Mouse (Mus musculus) limb, embryonic 14.5 days (tissue): Measurements from ENCODE around the gene Tmem11. TPM values are rescaled to one million over a fixed set of nuclear protein-coding genes. Genes with fewer than 3 reads are reported as not detected.

Experiments used
- ATAC-seq: fragments of 200-750 bp; cut with Nextera tagmentation; 2 replicates; pipeline ENCODE4 v1.8.0; 2017; ENCODE audit warnings: low read depth, moderate number of reproducible peaks, moderate TSS enrichment; ENCODE audit not compliant: low FRiP score
- DNase-seq: peaks from one replicate; pipeline ENCODE4 v3.0.0-alpha.2; 2015; ENCODE audit warnings: low spot score
- H3K27ac ChIP-seq: fragments of 300-500 bp; sonication (generic); replicated peaks from 2 replicates; pipeline ENCODE4 v1.5.1; 2014; ENCODE audit warnings: low read depth, mild to moderate bottlenecking, low read length, moderate library complexity, mixed read lengths
- H3K27me3 ChIP-seq: fragments of 300-500 bp; sonication (generic); 2 replicates; pipeline ENCODE4 v1.6.1; 2014; ENCODE audit warnings: low read length, mixed read lengths; ENCODE audit not compliant: control insufficient read depth, insufficient read depth
- H3K36me3 ChIP-seq: fragments of 300-500 bp; sonication (generic); 2 replicates; pipeline ENCODE4 v1.6.1; 2014; ENCODE audit warnings: mild to moderate bottlenecking, low read length, moderate library complexity, mixed read lengths; ENCODE audit not compliant: control insufficient read depth, insufficient read depth
- H3K4me1 ChIP-seq: fragments of 300-500 bp; sonication (generic); 2 replicates; pipeline ENCODE4 v1.6.1; 2014; ENCODE audit warnings: antibody characterized with exemption, low read length, mixed read lengths; ENCODE audit not compliant: control insufficient read depth, insufficient read depth
- H3K4me2 ChIP-seq: fragments of 300-500 bp; sonication (generic); replicated peaks from 2 replicates; pipeline ENCODE4 v1.6.1; 2014; ENCODE audit warnings: low read depth, mild to moderate bottlenecking, low read length, moderate library complexity; ENCODE audit not compliant: severe bottlenecking
- H3K4me3 ChIP-seq: fragments of 300-500 bp; sonication (generic); replicated peaks from 2 replicates; pipeline ENCODE4 v1.5.1; 2014; ENCODE audit warnings: low read length
- H3K9ac ChIP-seq: fragments of 300-500 bp; sonication (generic); 2 replicates; pipeline ENCODE4 v1.6.1; 2014; ENCODE audit warnings: mild to moderate bottlenecking, low read depth, low read length, moderate library complexity; ENCODE audit not compliant: severe bottlenecking
- H3K9me3 ChIP-seq: fragments of 300-500 bp; sonication (generic); 2 replicates; pipeline ENCODE4 v1.6.1; 2016; ENCODE audit warnings: low read length; ENCODE audit not compliant: control insufficient read depth
- POLR2A ChIP-seq: fragments of 200-500 bp; IDR thresholded peaks from 2 replicates; pipeline ENCODE4 v1.8.0; 2012; ENCODE audit warnings: inconsistent platforms, mild to moderate bottlenecking, moderate library complexity, borderline replicate concordance; ENCODE audit not compliant: insufficient read depth, insufficient read length; ENCODE audit errors: extremely low read depth
- WGBS: fragments of 180-500 bp; shearing (Covaris S2); extraction: QIAGEN DNeasy Blood & Tissue Kit; methylation state at CpG from one replicate; pipeline ENCODE4 v1.1.7; 2014; 5-methylcytosine and 5-hydroxymethylcytosine counted together
- polyA plus RNA-seq, 2 experiments: library from polyadenylated mRNA; depleted of rRNA in 1 of 2; stranded (reverse) in 1 of 2; unstranded in 1 of 2; fragments of >200 nt; fragmentation: Nextera tagmentation in 1 of 2; extraction: Ambion mirVana in 1 of 2; gene quantifications; 2 replicates each; pipeline versions ENCODE4 v1.2.1 to v1.2.3; 2012 to 2014

Gene Tmem11
- polyA plus RNA-seq, 2 experiments, result 67.7 to 82.5 TPM

GRCm38 (mm10) chr11:60827241-60827945 is 51.7 kb downstream of the Tmem11 start:
- H3K4me1 ChIP-seq, result 0 out of 2 replicates have a peak, but pooled peaks cover 5% of the 10 kb centered on the region
- no peak for DNase-seq
- no peak overlapping the region for H3K4me2 ChIP-seq
- no peaks in the 10 kb centered on the region for H3K27me3 ChIP-seq
- WGBS, result 71% methylated on average over 4 of the region's 4 CpGs
- H3K9me3 ChIP-seq, result no peaks in the 10 kb centered on the region
- ATAC-seq, result no peak
- H3K4me3 ChIP-seq, result no peak overlapping the region
- no peak overlapping the region for H3K27ac ChIP-seq
- no peaks in the 10 kb centered on the region for H3K36me3 ChIP-seq
- no peak for TF ChIP-seq POLR2A
- no peak overlapping the region for H3K9ac ChIP-seq

GRCm38 (mm10) chr11:60826700-60827099 is 52.4 kb downstream of the Tmem11 start:
- H3K27me3 ChIP-seq, result no peaks in the 10 kb centered on the region
- H3K9ac ChIP-seq, result no peak overlapping the region
- H3K27ac ChIP-seq, result no peak overlapping the region
- no peak for DNase-seq
- H3K4me3 ChIP-seq, result no peak overlapping the region
- H3K4me1 ChIP-seq, result 0 out of 2 replicates have a peak, but pooled peaks cover 5% of the 10 kb centered on the region
- no peaks in the 10 kb centered on the region for H3K9me3 ChIP-seq
- ATAC-seq, result no peak
- TF ChIP-seq POLR2A, result no peak
- WGBS, result 71% methylated on average over 1 of the region's 1 CpGs
- no peaks in the 10 kb centered on the region for H3K36me3 ChIP-seq
- no peak overlapping the region for H3K4me2 ChIP-seq

DNA sequence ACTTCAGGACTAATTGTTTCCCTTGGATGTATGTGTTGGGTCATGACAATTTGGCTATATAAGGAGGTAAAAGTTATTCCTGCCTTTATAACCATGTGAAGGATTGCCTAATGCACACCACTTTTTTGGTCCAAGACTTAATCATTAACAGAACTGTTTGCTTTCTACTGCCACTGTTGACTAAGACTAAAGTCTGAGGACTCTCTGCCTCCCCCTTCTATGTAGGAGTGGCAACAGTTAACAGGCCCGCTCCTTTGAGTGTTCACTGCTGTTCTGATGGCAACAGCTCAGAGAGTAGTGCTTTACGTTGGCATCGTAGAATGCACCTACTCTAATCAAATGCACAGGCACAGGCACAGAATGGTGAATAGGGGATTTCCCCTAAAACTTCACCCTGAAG is 53.9 kb downstream of the Tmem11 start:
- Histone ChIP-seq H3K27me3 (no peaks in the 10 kb centered on the region), H3K9ac (no peak overlapping the region), H3K27ac (no peak overlapping the region), H3K36me3 (no peaks in the 10 kb centered on the region), H3K4me2 (no peak overlapping the region), H3K4me3 (no peak overlapping the region), H3K4me1 (no peaks in the 10 kb centered on the region), H3K9me3 (no peaks in the 10 kb centered on the region)
- no peak for ATAC-seq
- WGBS, result 78% methylated on average over 3 of the region's 3 CpGs
- no peak for DNase-seq
- no peak for TF ChIP-seq POLR2A

DNA sequence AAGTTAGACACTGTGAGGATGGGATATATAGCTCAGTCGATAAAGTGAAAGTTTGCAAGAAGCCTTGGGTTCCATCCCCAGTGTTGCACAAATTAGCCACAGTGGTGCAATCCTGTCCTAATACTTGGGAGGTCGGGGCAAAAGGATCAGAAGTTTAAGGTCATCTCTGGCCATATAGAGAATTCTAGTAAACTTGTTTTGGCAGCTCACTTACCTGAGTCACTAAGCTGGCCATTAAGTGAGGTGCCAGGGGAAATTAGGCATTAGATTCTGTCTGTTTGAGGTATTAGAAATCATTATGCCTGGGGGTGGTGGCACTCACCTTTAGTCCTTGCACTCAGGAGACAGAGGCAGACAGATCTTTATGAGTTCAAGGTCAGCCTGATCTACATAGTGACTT is 55.3 kb downstream of the Tmem11 start:
- DNase-seq (no peak), ATAC-seq (no peak)
- no peak overlapping the region for H3K9ac ChIP-seq
- H3K4me2 ChIP-seq, result no peak overlapping the region
- H3K36me3 ChIP-seq, result no peaks in the 10 kb centered on the region
- TF ChIP-seq POLR2A, result no peak
- H3K27ac ChIP-seq, result no peak overlapping the region
- H3K4me1 ChIP-seq, result no peaks in the 10 kb centered on the region
- H3K4me3 ChIP-seq, result no peak overlapping the region
- WGBS, result 67% methylated on average over 2 of the region's 2 CpGs
- no peaks in the 10 kb centered on the region for H3K27me3 ChIP-seq
- H3K9me3 ChIP-seq, result no peaks in the 10 kb centered on the region

DNA sequence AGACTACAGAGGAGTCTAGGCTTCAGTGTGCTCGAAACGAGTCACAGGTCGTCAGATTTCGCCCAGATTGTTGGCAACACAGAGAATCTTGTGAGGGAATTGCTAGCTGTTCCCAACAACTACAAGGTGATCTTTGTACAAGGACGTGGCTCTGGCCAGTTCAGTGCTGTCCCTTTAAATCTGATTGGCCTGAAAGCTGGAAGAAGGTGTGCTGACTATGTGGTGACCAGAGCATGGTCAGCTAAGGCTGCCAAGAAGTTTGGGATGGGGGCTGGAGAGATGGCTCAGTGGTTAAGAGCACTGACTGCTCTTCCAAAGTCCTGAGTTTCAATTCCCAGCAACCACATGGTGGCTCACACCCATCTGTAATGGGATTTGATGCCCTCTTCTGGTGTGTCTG is 62.7 kb downstream of the Tmem11 start:
- H3K27ac ChIP-seq, result no peak overlapping the region
- TF ChIP-seq POLR2A, result no peak
- no peak overlapping the region for H3K4me3 ChIP-seq
- H3K9ac ChIP-seq, result no peak overlapping the region
- H3K4me1 ChIP-seq, result no peaks in the 10 kb centered on the region
- no peaks in the 10 kb centered on the region for H3K36me3 ChIP-seq
- H3K27me3 ChIP-seq, result no peaks in the 10 kb centered on the region
- ATAC-seq (no peak), DNase-seq (no peak)
- no peaks in the 10 kb centered on the region for H3K9me3 ChIP-seq
- no peak overlapping the region for H3K4me2 ChIP-seq
- WGBS, result 61% methylated on average over 5 of the region's 5 CpGs

Other genes with a start within 250 kb of the Tmem11 start
- 97.9 and 141 TPM in 2 replicates for gene Llgl1, start 179.5 kb downstream of the Tmem11 start, polyA plus RNA-seq (2012; rRNA removed)
- gene Llgl1, start 179.5 kb downstream of the Tmem11 start, polyA plus RNA-seq (2014; fragmentation: Nextera tagmentation; extraction: Ambion mirVana), result 61.6 and 69.5 TPM in 2 replicates
- 120 and 138 TPM in 2 replicates for gene Flii, start 152.0 kb downstream of the Tmem11 start, polyA plus RNA-seq (2012; rRNA removed)
- 66.3 and 70.1 TPM in 2 replicates for gene Flii, start 152.0 kb downstream of the Tmem11 start, polyA plus RNA-seq (2014; fragmentation: Nextera tagmentation; extraction: Ambion mirVana)
- gene Mief2, start 150.9 kb downstream of the Tmem11 start, polyA plus RNA-seq (2012; rRNA removed), result 18.9 and 22.2 TPM in 2 replicates
- 14.7 and 17.9 TPM in 2 replicates for gene Mief2, start 150.9 kb downstream of the Tmem11 start, polyA plus RNA-seq (2014; fragmentation: Nextera tagmentation; extraction: Ambion mirVana)
- gene Top3a, start 101.9 kb downstream of the Tmem11 start, polyA plus RNA-seq (2012; rRNA removed), result 16.9 and 17.5 TPM in 2 replicates
- gene Top3a, start 101.9 kb downstream of the Tmem11 start, polyA plus RNA-seq (2014; fragmentation: Nextera tagmentation; extraction: Ambion mirVana), result 14.3 and 16.2 TPM in 2 replicates
- gene Smcr8, start 101.7 kb downstream of the Tmem11 start, polyA plus RNA-seq (2012; rRNA removed), result 8.8 and 9.0 TPM in 2 replicates
- gene Smcr8, start 101.7 kb downstream of the Tmem11 start, polyA plus RNA-seq (2014; fragmentation: Nextera tagmentation; extraction: Ambion mirVana), result 7.5 and 7.6 TPM in 2 replicates
- 26.4 and 30.4 TPM in 2 replicates for gene Shmt1, start 67.6 kb downstream of the Tmem11 start, polyA plus RNA-seq (2012; rRNA removed)
- gene Shmt1, start 67.6 kb downstream of the Tmem11 start, polyA plus RNA-seq (2014; fragmentation: Nextera tagmentation; extraction: Ambion mirVana), result 33.8 and 35.9 TPM in 2 replicates
- gene Dhrs7b, start 48.6 kb downstream of the Tmem11 start, polyA plus RNA-seq (2012; rRNA removed), result 17.3 and 18.7 TPM in 2 replicates
- 30.4 and 32.4 TPM in 2 replicates for gene Dhrs7b, start 48.6 kb downstream of the Tmem11 start, polyA plus RNA-seq (2014; fragmentation: Nextera tagmentation; extraction: Ambion mirVana)
- gene Natd1, start 35.5 kb upstream of the Tmem11 start, polyA plus RNA-seq (2012; rRNA removed), result 25.5 and 36.0 TPM in 2 replicates
- gene Natd1, start 35.5 kb upstream of the Tmem11 start, polyA plus RNA-seq (2014; fragmentation: Nextera tagmentation; extraction: Ambion mirVana), result 21.6 and 23.7 TPM in 2 replicates
- 34.3 and 52.1 TPM in 2 replicates for gene Map2k3, start 52.8 kb upstream of the Tmem11 start, polyA plus RNA-seq (2012; rRNA removed)
- 76.4 and 83.1 TPM in 2 replicates for gene Map2k3, start 52.8 kb upstream of the Tmem11 start, polyA plus RNA-seq (2014; fragmentation: Nextera tagmentation; extraction: Ambion mirVana)
- 0.47 and 0.55 TPM in 2 replicates for gene Kcnj12, start 143.3 kb upstream of the Tmem11 start, polyA plus RNA-seq (2012; rRNA removed)
- gene Kcnj12, start 143.3 kb upstream of the Tmem11 start, polyA plus RNA-seq (2014; fragmentation: Nextera tagmentation; extraction: Ambion mirVana), result 0.14 and 0.62 TPM in 2 replicates
- 3.8 and 5.1 TPM in 2 replicates for gene Tnfrsf13b, start 247.5 kb upstream of the Tmem11 start, polyA plus RNA-seq (2012; rRNA removed)
- 2.2 and 3.6 TPM in 2 replicates for gene Tnfrsf13b, start 247.5 kb upstream of the Tmem11 start, polyA plus RNA-seq (2014; fragmentation: Nextera tagmentation; extraction: Ambion mirVana)